Mouse (Mus musculus) adrenal gland, adult 8-10 months (tissue): ENCODE data around the gene Tbata. TPM values are rescaled to one million over a fixed set of nuclear protein-coding genes. Genes with fewer than 3 reads are reported as not detected.
A peak's percentile ranks its signal among the peaks of the same experiment; 100 is the strongest.

Experiments used
- DNase-seq: peaks from one replicate; pipeline ENCODE4 v3.0.0; 2022
- total RNA-seq, 4 experiments: library from RNA; stranded (reverse); gene quantifications; 2 replicates each; pipeline ENCODE4 v1.2.4; 2022

Tbata gene
- total RNA-seq, 4 experiments from 2014 or later = not detected

DNA sequence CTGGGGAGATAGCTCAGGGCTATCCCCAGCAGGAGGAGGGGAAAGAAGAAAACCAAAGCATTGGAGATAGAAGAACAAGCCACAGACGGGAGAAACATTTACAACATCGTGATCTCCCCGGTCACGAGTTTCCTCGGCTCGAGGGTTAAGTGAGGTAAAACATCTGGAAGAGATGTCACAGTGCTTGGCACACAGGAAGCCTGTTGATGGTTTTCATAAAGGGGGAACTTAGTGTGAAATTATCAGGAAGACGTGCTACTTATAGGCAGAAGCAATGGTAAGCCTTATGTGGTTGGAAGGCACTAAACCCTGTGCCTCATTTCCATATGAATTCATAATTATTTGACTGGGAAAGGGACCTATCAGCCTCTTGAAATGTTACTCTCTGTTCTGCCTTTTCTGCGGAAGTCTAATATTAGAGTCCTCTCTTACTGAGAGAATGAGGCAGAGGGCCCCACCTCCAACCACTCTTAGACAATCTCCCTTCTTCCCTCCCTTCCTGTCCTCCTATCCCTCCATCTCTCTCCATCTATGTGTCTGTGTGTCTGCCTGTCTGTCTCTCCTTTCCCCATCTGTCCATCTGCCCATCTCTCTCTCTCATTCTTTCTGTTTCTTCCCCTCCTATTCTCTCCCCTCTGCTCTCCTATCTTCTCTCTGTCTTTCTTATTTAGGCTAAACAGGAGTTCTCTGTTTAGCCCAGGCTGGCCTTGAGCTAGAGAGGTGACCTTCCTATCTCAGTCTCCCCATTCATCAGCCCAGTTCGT is 4.2 kb upstream of the Tbata start:
- DNase-seq = no peak

DNA sequence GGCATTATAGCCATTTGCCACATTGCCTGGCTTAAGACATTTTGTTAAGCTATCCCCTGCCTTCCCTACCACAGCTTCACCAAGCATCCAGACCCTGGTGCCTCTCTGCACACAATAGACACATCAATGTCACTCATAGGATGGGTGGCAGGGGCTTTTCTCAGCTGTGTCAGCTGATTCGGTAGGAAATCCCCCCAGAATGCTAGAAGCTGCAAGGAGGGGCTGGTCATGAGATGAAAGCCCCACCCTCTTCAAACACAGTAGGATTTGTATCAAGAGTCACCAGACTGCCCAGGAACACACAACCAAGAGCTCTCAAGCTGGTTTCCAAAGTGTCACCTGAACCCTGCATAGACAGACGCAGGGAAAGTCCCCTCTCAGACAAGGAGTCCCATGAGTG is 3.4 kb upstream of the Tbata start:
- DNase-seq = no peak

DNA sequence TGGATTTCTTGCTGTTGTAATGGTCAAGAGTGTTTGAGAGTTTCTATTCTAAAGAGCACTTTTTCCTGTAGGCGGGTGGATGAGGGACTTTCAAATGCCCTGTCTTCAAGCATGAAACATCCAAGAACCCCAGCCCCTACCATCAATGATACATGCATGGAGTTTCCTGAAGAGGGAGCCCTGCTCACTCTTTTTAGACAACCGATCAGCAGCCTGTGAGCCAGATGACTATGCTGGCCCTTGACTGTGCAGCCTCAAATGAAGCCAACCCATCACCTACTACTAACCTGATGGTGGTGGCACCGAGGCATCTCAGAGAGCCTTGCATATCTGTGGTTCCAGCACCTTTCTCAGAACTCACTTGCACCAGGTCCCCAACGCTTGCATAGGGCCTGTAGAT is 742 bp downstream of the Tbata start:
- no peak for DNase-seq

DNA sequence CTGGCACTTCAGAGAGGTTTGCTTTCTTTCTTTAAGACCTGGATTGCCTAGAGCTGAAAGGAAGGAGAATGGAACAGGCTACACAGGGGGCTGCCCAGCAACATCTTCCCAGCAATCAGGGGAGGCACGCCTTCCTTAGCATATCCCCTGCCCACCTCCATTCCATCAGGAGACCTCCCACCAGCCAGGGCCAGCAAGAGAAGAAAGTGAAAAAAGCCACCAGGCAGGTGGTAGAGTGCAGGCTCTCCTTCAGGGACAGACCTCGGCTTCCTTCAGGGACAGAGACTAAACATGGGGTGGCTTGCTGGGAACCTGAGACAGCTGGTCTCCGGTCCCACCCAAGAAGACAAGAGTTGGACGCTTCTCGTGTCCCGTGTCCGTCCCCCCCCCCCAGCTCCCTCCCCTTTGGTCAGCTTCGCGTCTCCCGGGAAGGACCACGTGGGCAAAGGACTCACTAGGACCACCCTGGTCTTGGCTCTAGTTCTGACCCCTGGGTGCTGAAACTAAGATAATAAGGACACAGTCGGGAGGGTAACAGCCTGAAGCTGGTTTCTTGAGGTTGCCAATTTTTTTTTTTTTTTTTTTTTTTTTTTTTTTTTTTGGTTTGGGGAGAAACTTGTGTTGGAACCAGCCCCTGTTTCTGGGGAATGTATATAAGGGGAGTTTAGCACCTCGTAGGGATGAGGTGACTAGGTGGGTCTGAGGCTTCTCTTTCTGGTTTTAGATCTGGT is 3.1 kb downstream of the Tbata start:
- DNase-seq = no peak

DNA sequence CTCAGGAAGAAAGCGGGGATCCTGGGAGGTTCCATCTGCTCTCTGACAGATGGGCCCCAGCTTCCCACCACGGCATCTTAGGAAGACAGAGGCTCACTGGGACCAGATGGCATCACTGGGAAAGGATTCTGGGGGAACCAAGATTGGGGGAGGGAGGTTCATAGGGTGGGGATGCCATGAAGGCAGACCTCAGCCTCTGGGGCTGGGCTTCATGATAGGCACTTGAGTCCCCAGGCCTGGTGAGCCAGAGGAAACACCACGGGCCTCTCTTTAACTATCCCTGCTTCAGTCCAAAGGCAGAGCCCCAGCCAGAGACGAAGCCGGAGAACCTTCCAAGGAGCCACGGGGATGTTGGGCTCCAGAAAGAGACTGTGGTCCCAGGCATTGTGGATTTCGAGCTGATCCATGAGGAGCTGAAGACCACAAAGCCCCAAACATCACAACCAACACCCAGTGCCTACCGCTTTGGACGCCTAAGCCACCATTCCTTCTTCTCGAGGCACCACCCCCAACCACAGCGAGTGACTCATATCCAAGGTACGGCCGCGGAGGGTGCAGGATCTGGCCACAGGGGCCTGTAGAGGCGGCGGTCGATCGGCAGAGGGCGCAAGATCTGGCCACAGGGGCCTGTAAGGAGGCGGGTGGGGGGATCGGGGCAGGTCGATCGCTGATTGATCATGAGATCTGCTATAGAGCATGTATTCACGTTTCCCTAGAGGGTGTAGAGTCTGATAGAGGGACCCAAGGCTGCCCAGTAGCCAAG is 3.9 kb downstream of the Tbata start:
- no peak for DNase-seq

DNA sequence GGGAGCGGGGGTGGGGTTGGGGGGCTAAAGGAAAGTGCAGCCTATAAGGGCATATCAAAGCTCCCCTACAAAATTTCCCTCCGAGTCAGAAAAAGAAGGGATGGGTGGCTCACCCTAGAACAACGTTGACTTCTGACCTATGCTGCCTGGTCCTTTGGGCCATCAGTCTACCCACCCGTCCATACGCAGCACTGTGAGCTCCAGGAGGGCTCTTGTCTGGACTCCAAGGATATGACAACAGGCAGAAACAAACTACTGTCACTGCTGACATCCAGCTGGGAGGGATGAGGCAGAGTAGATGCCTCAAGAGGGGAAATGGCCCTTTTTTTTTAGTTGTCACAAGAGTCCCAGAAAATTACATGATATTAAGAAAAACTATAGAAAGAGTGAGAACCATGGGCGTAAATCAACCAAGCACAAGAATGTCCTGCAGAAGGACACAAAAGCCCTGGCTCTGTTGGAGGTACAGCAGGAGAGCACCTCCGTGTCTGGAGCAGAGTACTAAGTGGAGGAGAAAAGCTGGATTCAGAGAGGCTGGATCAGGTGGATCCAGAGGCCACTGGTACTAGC is 4.6 kb downstream of the Tbata start:
- DNase-seq = no peak

DNA sequence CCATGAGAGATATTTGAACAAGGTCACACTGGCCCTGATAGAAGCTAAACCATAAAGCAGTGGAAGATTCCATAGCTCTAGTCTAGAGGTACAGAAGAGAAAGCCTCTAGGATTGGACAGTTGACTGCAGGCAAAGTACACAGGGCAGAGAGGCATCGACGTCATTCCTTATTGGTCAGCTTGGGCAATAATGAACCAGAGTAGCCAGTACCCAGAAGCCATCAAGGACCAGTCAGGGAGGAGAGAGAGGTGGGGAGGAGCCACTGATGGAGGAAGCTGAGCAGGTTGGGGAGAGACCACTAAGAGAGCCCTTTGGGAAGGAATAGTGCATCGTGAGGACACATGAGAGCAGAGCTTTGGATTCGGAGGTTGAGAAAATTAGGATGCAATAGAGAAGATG is 6.0 kb downstream of the Tbata start:
- no peak for DNase-seq

DNA sequence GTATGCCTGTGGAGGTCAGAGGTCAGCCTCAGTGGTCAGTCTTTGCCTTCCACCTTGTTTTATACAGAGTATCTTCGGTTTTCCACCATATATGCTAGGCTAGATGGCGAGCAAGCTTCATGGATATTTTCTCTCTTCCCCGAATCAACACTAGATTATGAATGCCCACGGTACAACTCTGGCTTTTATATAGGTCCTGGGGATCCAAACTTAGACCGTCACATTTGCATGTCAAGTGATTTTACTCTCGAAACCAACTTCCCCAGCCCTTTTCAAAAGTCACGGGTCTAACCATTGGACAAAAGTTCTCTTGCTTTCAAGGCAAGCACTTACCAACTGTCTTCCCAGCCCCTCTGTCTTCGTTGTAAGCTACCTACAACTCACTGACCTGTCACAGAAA is 6.9 kb downstream of the Tbata start:
- DNase-seq = no peak

DNA sequence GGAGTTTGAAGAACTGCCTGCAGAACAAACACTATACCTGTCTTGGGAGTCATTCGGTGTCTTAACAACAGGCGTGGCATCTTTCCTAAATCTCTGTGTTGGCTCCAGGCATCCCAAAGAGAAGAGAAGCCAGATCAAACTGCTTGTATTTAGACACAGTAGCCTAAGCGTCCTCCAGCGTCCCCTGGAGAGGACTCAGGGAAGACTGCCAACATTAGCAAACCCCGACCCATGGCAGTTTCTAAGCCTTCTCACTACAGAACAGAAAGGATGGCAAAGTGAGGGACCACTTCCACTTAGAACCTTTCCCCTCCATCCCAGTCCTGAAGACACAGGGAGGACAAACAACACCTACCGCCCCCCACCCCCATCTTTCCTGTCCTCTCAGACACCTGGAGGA is 8.2 kb downstream of the Tbata start:
- no peak for DNase-seq

DNA sequence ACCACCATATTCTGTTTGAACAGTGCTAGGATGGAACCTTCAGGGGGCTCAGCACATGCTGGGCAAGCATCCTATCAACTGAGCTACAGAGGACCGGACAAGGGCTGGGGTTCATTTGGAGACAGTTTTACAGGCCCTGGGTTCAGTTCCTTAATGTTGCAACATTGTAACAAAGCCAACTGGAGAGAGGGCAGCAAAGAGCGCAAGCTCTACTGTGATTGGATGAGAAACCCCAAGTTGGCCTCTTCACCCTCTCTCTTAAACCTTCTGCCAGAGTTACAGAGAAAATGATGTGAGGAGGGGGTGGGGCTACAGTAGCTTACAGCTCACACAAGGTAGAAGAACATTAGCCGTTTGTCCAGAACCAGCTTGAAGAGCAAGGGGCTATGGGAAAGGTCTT is 15.2 kb downstream of the Tbata start:
- DNase-seq = no peak

DNA sequence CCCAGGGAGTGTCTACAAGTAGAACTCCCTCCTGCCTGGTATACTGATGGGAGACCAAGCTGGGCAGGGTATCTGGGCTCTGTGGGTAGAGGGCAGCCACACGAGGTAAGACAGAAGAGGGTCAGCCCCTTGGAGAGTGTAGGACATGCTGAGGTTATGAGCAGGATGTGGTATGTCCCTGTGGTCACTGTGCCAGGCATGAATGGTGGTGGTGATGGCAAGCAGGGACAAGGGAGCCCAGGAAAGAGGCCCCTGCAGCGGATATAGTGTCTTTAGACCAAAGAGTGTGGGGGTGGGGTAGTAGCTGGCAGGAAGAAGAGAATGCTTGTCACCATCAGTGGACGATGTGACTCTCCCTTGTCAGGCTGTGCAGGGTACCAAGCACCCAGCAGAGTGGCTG is 16.3 kb downstream of the Tbata start:
- DNase-seq = no peak

DNA sequence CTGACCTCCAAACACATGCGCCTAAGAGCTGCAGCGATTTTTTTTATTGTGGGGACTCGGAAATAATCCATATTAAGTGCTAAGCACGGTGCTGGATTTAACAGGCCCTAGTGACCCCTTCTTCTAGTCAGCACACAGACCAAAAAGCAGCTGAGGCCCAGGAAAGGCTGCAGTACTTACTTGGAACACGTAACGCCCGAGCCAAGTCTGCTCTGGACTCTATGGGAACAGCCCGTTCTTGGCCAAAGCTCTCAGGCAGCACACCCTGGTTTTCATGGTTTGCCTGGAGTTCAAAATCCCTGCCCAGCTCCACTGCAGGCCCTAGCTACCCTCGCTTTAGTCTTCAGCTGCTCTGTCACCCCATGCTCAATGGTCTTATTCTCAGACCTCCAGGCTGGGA is 22.9 kb downstream of the Tbata start:
- no peak for DNase-seq

DNA sequence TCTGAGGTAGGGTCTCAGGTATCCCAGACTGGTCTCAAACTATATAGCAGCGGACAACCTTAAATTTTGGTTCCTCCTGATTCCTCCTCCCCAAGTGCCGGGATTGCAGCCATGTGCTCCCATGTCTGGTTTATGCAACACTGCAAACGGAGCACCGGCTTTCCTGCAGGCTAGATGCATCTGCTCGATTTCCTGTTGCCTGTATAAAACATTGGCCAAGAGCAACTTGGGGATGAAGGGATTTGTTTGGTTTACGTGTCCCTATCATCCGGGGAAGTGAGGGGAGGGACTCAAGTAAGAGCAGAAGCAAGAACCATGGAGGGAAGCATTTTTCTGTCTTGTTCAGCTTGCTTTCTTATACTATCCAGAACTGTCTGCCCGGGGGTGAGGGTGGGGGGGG is 23.5 kb downstream of the Tbata start:
- no peak for DNase-seq

DNA sequence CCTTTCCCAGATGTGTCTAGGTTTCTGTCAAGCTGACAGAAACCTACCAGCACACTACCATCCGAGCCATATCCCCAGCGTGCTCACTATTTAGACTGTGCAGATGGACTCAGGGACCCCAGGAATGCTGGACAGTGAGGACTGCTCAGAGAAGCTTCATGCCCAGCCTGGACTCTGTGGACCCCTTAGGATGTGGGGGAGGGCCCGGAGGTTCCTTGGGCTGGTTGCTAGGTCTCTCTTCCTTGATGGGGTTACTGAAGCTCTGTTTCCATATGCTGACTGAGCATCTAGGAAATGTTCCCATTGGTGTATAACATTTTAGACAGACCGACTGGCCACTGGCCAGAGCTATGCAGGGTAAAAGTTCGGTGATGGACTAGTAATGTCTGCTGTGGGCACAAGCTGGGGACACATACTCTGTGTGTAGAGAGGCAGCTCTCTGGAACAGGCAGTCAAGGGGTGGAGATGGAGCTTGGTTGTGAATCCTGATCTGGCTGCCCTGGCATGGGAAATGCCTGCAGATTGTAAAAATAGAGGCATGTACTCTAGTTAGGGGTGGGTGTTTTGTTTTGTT is 24.1 kb downstream of the Tbata start:
- DNase-seq = no peak

DNA sequence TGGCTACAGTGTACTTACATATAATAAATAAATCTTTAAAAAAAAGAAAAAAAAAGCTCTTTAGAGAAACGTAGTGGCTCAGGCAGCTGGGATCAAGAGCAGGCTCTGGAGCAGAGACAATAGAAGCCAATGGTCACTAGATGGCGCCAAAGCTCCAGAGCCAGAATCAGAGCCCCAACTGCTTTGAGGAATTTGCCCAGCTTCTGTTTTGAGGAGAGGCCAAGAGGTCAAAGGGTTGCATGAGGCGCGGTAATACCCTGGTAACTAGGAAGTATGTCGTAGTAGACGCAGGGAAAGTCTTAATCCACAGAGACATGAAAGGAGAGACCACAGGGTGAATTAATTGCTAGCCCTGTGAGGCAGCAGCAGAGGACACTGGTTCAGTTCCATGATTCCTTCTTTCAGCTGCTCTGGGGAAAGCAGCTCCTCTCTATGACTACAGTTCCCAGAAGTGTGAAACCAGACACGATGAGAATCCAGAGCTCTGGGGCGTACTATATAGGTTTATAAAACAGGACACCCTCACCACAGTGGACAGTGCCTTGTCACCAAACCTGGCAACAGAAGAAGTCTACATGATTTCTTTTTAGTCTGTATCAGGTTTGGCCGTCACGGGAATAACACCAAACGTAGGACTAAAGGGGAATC is 27.9 kb downstream of the Tbata start:
- DNase-seq = peak; percentile 42

DNA sequence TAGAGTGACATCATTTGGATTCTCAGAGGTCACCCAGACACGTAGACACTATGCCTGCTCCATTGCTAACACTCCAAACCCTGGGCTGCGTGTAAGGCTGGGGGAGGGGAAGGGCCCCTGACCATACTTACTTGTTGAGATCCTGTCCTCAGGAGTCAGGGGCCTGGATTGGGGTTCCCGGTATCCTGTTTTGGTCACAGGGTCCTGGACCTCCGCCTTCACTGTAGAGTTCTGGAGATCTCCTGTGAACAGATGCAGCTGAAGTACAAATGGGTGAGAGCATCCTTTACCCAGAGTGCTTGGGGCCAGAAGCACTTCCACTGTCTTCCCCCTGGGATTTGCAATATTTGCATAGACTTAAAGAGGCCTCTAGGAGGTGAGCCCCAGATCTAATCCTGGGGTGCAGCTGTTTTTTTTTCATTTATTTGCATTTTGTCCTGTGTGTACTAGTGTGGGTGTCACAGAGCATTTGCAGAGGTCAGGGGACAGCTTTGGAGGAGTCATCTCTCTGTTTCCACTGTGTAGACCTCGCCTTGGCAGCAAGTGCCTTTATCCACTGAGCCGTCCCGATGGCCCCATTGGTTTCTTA is 28.6 kb downstream of the Tbata start:
- DNase-seq = no peak

DNA sequence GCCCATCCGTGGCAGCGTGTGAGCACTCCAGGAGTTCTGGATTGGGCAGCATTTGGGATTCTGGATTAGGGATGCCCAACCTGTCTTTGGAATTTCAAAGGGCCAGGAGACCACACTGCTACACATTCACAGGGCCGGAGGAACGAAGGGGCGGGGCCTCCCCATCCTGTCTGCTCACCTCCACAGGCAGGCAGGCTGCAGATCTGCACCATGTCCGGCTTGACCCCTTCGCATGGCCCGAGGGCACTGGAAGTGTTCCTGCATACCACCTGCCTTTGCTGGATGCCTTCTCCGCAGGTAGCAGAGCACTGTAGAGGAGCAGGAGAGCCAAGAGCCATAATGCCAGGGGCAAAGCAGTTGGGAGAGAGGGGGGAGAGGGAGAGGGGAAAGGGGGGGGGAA is 29.2 kb downstream of the Tbata start:
- no peak for DNase-seq

DNA sequence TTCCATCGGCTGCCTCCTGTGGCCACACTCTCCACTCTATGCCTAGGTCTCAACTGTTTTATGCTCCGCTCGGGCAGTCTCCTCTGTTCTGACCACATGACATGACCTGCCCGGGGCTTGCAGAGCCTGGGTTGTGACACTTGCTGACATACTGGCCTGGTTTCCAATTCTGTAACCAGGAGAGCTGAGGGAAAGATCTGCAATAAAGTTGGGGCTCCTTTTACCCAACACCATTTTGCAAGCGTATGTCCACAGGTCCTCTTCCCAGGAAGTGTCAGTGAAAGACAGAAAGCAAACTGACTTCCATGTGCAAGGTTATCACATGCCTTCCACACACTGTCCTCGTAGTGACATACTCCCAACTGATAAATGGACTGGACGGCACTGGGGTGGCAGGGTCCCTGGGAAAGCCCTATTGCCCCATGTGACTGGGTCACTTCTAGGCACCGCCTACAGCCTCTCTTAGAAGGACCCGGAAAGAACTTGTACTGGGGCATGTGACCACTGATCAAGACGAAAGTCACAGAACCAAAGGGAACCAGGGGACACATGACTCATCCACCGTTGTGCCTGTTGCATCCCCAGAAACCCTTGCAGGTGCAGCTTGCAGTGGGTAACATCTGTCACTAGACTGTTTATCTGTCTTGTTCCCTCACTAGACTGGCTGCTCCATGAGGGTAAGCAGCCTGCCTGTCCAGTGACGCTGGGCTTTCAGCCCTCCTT is 30.0 kb downstream of the Tbata start:
- DNase-seq = no peak

DNA sequence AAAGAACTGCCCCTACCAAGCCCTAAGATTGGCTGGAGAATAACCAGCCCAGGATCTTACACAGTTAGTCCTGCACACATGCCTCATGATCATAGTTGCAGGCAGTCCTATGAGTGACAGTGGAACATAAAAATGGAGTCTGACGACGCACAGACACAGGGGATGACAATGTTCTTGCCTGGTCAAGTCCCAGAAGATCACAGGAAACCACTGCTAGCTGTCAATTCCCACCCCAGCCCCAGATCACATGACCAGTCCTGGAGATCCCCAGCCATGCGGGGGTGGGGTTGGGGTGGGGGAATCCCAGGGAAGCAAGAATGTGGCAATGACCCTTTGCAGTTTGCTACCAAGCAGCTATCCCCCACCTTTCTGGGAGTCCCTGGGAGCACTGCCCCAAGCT is 32.2 kb downstream of the Tbata start:
- DNase-seq = no peak

DNA sequence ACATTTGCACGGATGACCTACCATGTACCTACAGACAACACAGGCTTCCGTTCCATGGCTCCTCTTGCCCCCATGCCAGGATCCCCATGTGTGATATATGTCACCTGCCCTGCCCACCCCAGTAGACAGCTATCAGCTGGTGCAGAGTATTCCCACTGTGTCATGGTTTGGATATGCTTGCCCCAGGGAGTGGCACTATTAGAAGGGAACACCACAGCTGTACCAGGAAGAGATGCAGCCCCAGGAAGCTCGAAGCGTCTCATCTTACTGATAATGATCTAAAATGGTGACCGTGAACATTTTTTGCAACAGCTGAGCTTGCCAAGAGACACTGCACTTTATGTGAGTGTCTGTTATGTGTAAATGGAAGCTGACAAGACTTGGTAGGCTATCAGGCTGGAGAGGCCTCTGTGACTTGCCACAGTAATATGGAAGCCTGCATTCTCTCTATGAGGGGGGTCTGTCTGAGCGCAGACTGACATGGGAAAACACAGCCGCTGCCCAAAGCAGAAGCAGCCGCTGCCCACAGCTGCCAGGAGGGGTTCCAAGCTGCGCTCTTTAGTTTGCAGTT is 36.4 kb downstream of the Tbata start:
- no peak for DNase-seq

DNA sequence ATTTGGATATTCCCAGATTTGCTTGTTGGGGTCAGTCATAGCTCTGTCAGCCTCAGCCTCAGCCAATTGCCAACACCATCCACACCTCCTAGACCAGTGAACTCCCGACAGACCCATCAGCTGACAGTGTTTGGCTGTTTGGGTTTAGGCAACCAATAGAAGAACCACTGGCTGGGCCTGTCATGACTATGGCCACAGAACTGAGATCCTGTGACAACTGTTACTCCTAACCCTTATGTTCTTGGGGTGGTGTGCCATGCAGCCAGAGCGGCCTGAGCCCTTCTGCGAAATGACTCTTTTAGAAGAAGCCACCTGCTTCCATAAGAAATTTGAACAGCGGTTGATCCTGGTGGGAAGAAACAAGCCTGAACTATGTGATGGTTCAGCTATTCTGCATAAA is 39.4 kb downstream of the Tbata start:
- no peak for DNase-seq
